Mouse (Mus musculus) E14TG2a.4 (cell line): ENCODE data around the gene Ctsz.

Experiments
- CTCF ChIP-seq: conservative IDR thresholded peaks from 2 replicates; pipeline ENCODE4 v1.5.1; 2014; ENCODE audit warnings: low read length
- POU5F1 ChIP-seq: IDR thresholded peaks from 2 replicates; pipeline ENCODE4 v1.6.1; 2014; ENCODE audit warnings: low read length, borderline replicate concordance

DNA sequence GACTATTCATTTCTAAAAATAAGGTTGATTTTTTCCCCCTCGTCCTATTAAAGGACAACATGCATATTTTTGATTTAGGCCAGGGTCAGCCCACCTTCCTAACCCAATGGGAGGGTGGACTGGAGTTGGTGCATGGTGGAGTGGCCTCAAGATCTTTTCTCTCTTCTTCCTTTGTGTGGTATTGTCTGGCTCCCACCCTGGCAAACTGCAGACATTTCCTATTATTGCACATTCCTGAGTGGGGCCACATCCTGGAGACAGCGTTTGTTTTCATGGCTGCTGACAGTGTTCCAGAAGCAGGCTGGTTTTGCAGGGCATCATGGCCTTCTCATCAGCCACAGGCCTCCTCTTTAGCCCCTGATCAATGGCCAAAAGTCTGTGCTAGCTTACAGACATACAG, 4.2 kb upstream of the Ctsz start:
- TF ChIP-seq CTCF (no peak), POU5F1 (no peak)
